Mouse (Mus musculus) forebrain, embryonic 15.5 days (tissue): ENCODE measurements around the gene C4bp. TPM values are rescaled to one million over a fixed set of nuclear protein-coding genes. Genes with fewer than 3 reads are reported as not detected.
"Not testable (repeated sequence)": the region's sequence is repeated elsewhere in the genome, so short reads cannot be mapped to it uniquely, and the experiment has no call there.

Experiments
- ATAC-seq: fragments of 200-750 bp; cut with Nextera tagmentation; replicated peaks from 2 replicates; pipeline ENCODE4 v1.8.0; 2017; ENCODE audit warnings: mild to moderate bottlenecking, moderate TSS enrichment, moderate library complexity
- H3K27ac ChIP-seq: fragments of 300-500 bp; sonication (generic); replicated peaks from 2 replicates; pipeline ENCODE4 v1.5.1; 2015; ENCODE audit warnings: mild to moderate bottlenecking, inconsistent platforms
- H3K27me3 ChIP-seq: fragments of 300-500 bp; sonication (generic); 2 replicates; pipeline ENCODE4 v1.6.1; 2015; ENCODE audit warnings: inconsistent platforms
- H3K36me3 ChIP-seq: fragments of 300-500 bp; sonication (generic); 2 replicates; pipeline ENCODE4 v1.6.1; 2015; ENCODE audit warnings: mild to moderate bottlenecking, inconsistent platforms
- H3K4me1 ChIP-seq: fragments of 300-500 bp; sonication (generic); 2 replicates; pipeline ENCODE4 v1.6.1; 2015; ENCODE audit warnings: inconsistent platforms
- H3K4me2 ChIP-seq: fragments of 300-500 bp; sonication (generic); replicated peaks from 2 replicates; pipeline ENCODE4 v1.6.1; 2015; ENCODE audit warnings: mild to moderate bottlenecking, inconsistent platforms
- H3K4me3 ChIP-seq: fragments of 300-500 bp; sonication (generic); 2 replicates; pipeline ENCODE4 v1.5.1; 2015; ENCODE audit warnings: mild to moderate bottlenecking, inconsistent platforms
- H3K9ac ChIP-seq: fragments of 300-500 bp; sonication (generic); replicated peaks from 2 replicates; pipeline ENCODE4 v1.6.1; 2015; ENCODE audit warnings: mild to moderate bottlenecking, inconsistent platforms
- H3K9me3 ChIP-seq: fragments of 300-500 bp; sonication (generic); 2 replicates; pipeline ENCODE4 v1.6.1; 2016; ENCODE audit warnings: inconsistent platforms
- WGBS: fragments of 180-500 bp; shearing (Covaris S2); methylation state at CpG from one replicate; pipeline ENCODE4 v1.1.7; 2015; ENCODE audit warnings: mixed read lengths; 5-methylcytosine and 5-hydroxymethylcytosine counted together
- polyA plus RNA-seq: library from polyadenylated mRNA; unstranded; fragments of >200 nt; fragmentation: Nextera tagmentation; extraction: Ambion mirVana; gene quantifications from 2 replicates; pipeline ENCODE4 v1.2.1, GENCODE M21; 2015

The C4bp gene
- polyA plus RNA-seq: not detected in 2 replicates

DNA sequence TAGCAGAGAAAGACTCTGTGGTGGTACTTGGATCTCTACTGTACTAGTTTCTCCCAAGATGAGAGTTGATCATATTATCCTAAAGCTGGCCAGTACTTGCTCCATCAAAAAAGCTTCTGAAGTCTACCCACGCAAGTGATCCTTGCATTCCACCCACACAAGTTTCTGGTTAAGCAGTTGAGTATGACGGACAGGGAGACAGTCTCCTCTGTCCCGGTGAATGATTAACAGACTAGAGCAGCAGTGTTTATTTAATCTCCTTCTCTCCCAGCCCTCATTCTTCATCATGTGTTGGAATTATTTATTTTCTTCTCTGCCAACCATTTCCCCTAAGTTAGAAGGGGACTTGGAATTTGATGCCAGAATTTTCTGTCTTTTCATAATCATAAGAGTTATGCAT lies at the start of gene C4bp:
Gene C4bp (minus strand): TSS at position 179 of the 400 bp plus-strand sequence.
- no peak within 1 kb of the TSS for H3K9ac ChIP-seq
- 92% methylated on average over 3 of the region's 3 CpGs for WGBS
- H3K36me3 ChIP-seq: no peaks in the 10 kb centered on the region
- no peaks in the 10 kb centered on the region for H3K27me3 ChIP-seq
- H3K27ac ChIP-seq: no peak within 1 kb of the TSS
- no peaks in the 10 kb centered on the region for H3K9me3 ChIP-seq
- H3K4me2 ChIP-seq: no peak within 1 kb of the TSS
- no peaks in the 10 kb centered on the region for H3K4me1 ChIP-seq
- H3K4me3 ChIP-seq: no peak within 1 kb of the TSS
- ATAC-seq: no peak

DNA sequence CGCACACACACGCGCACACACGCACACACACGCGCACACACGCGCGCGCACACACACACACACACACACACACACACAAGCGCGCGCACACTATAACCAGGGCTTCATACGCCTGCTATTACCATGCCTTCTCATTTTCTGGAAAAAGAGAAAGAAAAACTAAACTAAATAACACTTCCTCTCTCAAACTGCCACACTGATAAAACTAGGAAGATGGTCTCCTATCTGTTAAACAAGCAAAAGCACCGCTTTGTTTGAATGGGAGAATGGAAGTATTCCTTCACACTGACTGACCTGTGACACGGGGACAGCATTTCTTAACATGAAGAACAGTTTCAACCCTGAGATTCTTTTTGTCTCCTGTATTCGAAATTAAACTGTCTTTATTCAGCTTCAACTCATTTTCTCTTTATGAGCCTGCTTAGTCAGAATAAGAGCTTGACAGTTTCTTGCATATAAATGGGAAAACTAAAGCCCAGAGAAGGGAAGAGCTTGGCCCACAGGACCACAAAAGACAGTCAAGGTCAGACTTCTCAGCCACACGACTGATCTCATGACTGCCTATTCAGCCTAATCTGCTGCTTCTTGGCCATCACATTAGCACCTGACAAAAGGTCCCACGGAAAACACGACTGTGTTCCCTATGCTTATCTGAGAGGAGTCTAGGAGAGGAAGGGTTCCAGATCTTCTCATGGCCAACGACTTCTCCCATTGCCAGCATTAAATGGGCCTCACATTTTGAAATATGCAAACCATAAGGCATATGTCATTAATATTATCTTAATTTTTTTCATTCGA lies 49.0 kb upstream of the C4bp start:
- WGBS: 92% methylated on average over 22 of the region's 22 CpGs
- no peaks in the 10 kb centered on the region for H3K27me3 ChIP-seq
- H3K4me1 ChIP-seq: peaks cover 10% of the 10 kb centered on the region
- H3K27ac ChIP-seq: no peak overlapping the region
- no peak for ATAC-seq
- H3K4me3 ChIP-seq: no peak overlapping the region
- peaks cover 25% of the 10 kb centered on the region for H3K36me3 ChIP-seq
- no peaks in the 10 kb centered on the region for H3K9me3 ChIP-seq
- no peak overlapping the region for H3K9ac ChIP-seq
- H3K4me2 ChIP-seq: no peak overlapping the region

DNA sequence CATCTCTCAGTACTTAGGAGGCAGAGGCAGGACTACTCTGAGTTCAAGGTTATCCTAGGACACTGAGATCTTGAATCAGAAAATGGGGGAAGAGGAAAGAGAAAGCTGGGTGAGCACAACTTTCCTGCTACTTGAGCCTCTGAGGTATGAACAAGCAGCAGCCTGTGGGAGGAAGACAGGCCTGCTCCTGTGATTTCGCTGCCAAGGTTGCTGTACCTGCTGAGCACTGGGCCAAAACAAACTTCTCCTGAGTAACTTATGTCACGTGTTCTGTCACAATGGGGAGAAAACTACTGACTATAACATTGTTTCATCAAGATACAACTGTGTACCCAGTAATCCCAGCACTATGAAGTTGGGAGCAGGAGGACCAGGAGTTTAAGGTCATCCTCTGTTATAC lies 42.2 kb upstream of the C4bp start:
- 89% methylated on average over 2 of the region's 2 CpGs for WGBS

DNA sequence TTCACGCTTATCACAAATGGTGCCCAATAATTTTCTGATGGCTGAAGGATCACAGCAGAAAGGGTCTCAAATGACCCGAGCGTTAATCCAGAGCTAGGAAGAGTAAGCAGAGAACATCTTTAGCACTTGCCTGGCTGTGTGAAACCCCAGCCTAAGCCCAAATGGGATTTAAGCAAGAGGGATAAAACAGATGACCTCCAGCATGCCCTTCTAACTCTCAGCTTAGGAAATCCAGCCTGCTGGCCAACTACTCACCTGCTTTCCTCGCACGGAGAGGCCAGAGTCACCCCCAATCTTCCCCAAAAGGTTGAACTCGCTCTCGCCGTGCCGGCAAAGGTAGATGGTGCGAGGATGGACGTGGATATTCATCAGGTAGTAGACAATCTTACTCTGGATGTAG lies 40.5 kb upstream of the C4bp start:
- H3K9me3 ChIP-seq: no peaks in the 10 kb centered on the region
- H3K27ac ChIP-seq: no peak overlapping the region
- H3K9ac ChIP-seq: no peak overlapping the region
- no peak overlapping the region for H3K4me2 ChIP-seq
- peaks cover 80% of the 10 kb centered on the region for H3K36me3 ChIP-seq
- WGBS: 95% methylated on average over 11 of the region's 11 CpGs
- H3K4me3 ChIP-seq: no peak overlapping the region
- H3K4me1 ChIP-seq: no peaks in the 10 kb centered on the region
- no peak for ATAC-seq
- no peaks in the 10 kb centered on the region for H3K27me3 ChIP-seq

More for the DNA sequence above, 42.2 kb upstream of the C4bp start:
- Histone ChIP-seq H3K4me2 (no peak overlapping the region), H3K9ac (no peak overlapping the region), H3K27me3 (no peaks in the 10 kb centered on the region), H3K36me3 (peaks cover 75% of the 10 kb centered on the region), H3K9me3 (no peaks in the 10 kb centered on the region), H3K4me3 (no peak overlapping the region), H3K4me1 (no peaks in the 10 kb centered on the region), H3K27ac (no peak overlapping the region)
- no peak for ATAC-seq

DNA sequence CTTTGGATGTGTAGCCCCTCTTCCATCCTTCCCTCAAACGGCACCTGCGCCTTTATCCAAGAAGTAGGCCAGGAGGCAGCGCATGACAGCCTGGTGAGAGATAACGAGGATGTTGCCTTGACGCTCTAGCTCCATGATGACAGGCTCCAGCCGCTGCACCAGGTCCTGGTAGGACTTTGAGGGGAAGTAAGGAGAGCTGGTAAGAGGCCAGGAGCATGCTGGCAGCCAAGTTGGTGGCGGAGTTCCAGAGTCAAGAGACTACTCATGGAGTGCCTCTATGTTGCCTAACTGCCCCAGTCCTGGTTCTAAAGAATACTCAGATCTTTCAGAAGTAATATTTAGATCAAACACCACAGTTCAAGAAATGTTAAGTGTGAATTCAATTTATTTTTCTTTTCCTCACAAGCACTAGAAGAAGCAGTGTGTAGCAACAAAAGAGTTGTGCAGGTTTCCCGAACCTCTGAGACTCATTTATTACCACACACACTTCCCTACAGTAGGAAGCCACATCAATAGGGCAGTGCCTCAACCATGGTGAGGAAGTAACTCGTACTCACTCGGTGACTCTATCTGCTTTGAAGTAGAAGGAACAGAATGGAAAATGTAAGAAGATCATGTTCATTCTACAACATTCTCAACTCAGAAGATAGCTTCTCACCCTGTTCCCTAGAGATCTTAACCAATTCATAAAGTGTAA lies 38.7 kb upstream of the C4bp start:
- H3K4me1 ChIP-seq: no peaks in the 10 kb centered on the region
- H3K27me3 ChIP-seq: no peaks in the 10 kb centered on the region
- no peak for ATAC-seq
- no peak overlapping the region for H3K4me2 ChIP-seq
- WGBS: 86% methylated on average over 10 of the region's 10 CpGs
- H3K9ac ChIP-seq: no peak overlapping the region
- no peaks in the 10 kb centered on the region for H3K9me3 ChIP-seq
- H3K4me3 ChIP-seq: no peak overlapping the region
- H3K27ac ChIP-seq: no peak overlapping the region
- H3K36me3 ChIP-seq: peaks cover 66% of the 10 kb centered on the region

DNA sequence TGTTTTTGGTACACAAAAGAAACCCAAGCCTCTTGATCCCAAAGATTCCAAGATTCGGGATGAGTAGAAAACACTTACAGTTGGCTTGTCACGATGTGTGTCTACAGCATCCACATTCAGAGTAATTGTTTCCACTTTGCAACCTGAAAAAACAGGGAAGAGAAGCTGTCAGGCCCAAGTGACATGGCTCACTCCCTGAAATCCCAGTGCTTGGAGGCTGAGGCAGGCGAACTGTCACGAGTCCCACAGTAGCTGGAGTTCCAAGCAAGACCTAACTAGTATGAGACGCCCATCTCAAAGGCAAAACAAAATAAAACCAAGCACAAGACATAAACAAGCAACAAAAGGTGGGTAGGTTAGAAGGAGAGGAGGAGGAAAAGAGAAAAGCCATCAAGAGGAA lies 37.2 kb upstream of the C4bp start:
- Histone ChIP-seq H3K9ac (no peak overlapping the region), H3K27me3 (no peaks in the 10 kb centered on the region)
- WGBS: 90% methylated on average over 5 of the region's 5 CpGs

DNA sequence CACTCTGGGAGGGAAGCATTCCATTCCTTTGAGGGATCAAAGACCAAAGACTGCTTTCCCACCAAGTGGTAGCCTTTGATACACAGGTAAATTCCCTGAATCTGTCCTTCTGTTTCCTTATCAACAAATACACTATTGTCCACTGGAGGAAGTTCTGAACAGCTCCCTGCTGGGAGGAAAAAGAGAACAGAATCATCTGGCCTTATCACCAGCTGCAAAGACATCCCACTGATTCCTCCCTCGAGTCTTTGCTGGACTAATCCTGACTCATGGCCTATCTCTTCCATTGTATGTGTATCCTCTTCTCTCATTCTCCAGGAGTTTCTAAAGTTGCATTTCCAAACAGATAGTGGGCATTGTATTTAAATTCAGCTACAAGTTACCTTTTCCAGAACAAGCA lies 22.5 kb upstream of the C4bp start:
- H3K27me3 ChIP-seq: no peaks in the 10 kb centered on the region
- no peak for ATAC-seq
- H3K4me3 ChIP-seq: no peak overlapping the region
- peaks cover 8% of the 10 kb centered on the region; the same call in 1 of the 2 replicates for H3K36me3 ChIP-seq
- no peaks in the 10 kb centered on the region for H3K4me1 ChIP-seq
- H3K4me2 ChIP-seq: no peak overlapping the region
- no peak overlapping the region for H3K9ac ChIP-seq
- WGBS: 29% methylated on average over 1 of the region's 1 CpGs
- H3K27ac ChIP-seq: no peak overlapping the region
- H3K9me3 ChIP-seq: no peaks in the 10 kb centered on the region

More for the DNA sequence above, 37.2 kb upstream of the C4bp start:
- Histone ChIP-seq H3K4me2 (no peak overlapping the region), H3K36me3 (peaks cover 55% of the 10 kb centered on the region), H3K4me3 (no peak overlapping the region), H3K9me3 (no peaks in the 10 kb centered on the region), H3K4me1 (no peaks in the 10 kb centered on the region), H3K27ac (no peak overlapping the region)
- ATAC-seq: no peak

DNA sequence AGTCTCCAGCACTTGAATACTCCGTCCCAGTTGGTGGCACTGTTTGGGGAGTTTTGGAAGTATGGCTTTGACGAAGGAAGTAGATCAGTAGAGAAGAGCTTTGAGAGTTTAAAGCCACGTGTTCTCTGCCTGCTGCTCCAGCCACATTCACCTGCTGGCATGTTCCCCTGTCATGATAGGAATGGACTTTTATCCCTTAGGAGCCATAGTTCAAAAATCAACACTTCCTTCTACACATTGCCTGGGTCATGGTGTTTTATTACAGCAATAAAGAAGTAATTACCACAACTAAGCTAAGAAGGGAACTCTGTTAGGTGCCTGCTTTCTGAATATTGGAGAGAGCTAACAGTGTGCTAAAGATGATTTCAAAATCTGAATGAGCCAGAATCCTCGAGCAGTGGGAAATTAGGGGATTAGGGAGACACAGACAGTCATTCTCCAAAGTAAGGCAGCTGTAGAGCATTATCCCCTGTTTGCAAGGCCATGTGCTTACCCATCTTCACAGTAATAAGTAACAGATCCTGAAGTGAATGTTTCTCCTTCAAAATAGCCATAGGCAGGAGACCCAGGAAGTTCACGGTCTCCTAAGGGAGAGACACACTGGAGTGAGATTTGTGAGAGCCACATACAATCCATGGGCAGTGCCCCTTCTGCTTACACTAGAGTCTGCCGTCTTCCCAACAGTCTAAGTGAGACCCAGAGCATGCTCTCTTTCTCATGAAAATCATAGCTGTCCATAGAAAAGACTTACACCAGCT lies 20.4 kb upstream of the C4bp start:
- ATAC-seq: no peak
- Histone ChIP-seq H3K27me3 (no peaks in the 10 kb centered on the region), H3K9ac (no peak overlapping the region), H3K4me1 (no peaks in the 10 kb centered on the region), H3K4me2 (no peak overlapping the region), H3K4me3 (no peak overlapping the region), H3K36me3 (no peaks in the 10 kb centered on the region), H3K9me3 (no peaks in the 10 kb centered on the region), H3K27ac (no peak overlapping the region)
- 75% methylated on average over 6 of the region's 6 CpGs for WGBS

DNA sequence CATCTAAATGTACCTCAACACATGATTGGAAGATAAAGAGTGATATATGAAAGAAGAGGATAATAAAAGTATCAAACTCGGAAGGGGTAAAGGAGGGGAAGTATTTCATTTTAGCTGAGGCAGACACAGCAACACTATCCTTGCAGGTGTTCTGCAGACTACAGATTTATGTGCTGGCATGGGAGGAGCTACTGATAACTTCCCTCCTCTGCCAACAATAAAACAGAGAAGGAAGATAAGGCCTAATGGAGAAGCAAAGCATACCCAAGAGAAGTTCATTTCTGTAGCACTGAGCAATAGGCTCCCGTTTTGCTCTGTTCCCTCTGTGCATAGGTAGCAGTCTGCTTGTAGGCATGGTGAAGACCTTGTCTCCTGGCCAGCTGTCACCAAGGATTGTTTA lies 19.6 kb upstream of the C4bp start:
- Histone ChIP-seq H3K9me3 (no peaks in the 10 kb centered on the region), H3K36me3 (no peaks in the 10 kb centered on the region), H3K9ac (no peak overlapping the region), H3K27me3 (no peaks in the 10 kb centered on the region), H3K4me2 (no peak overlapping the region), H3K27ac (no peak overlapping the region), H3K4me1 (no peaks in the 10 kb centered on the region), H3K4me3 (no peak overlapping the region)
- WGBS: 75% methylated on average over 2 of the region's 2 CpGs
- no peak for ATAC-seq

DNA sequence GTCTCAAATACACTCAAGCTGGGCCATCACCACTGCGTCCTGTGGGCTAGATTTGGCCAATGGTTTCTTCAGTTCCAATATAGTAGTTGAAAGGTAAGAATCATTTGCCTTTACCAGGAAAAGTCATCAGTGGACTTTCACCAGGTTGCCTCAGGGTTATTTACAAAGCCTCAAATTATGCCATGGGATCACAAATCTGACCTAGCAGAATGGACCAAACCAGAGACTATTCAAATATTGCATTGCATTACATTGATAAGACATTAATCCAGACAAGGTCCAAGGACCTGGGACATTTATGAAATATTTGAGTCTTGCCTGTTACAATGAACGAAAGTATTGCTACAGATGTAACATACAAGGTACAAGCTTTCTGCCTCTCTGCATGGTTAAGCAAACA lies 17.1 kb upstream of the C4bp start:
- H3K4me2 ChIP-seq: no peak overlapping the region
- no peaks in the 10 kb centered on the region for H3K36me3 ChIP-seq
- H3K27ac ChIP-seq: no peak overlapping the region
- no peaks in the 10 kb centered on the region for H3K4me1 ChIP-seq
- ATAC-seq: no peak
- H3K9ac ChIP-seq: no peak overlapping the region
- H3K9me3 ChIP-seq: no peaks in the 10 kb centered on the region
- WGBS: 87% methylated on average over 2 of the region's 2 CpGs
- H3K4me3 ChIP-seq: no peak overlapping the region
- no peaks in the 10 kb centered on the region for H3K27me3 ChIP-seq

DNA sequence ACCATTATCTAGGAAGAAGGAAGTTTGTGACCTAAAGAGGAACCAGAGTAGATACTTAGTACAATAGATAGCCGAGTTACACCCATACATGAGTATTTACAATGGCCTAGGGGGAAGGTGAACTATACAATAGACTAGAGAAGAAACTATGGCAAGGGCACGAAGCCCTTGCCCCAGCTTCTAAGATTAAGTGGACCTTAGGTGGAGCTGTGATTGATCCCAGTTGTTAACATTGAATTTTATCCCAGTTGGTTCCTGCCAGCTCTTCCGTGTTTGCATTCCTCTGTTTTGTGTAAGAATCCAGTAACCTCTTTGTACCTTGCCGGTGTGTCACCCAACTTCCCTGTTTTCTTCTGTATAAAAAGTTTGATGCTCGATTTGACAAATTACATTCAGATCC lies 2.1 kb upstream of the C4bp start:
- not testable (repeated sequence) for ATAC-seq, H3K27me3 ChIP-seq, H3K27ac ChIP-seq, H3K9ac ChIP-seq, H3K4me2 ChIP-seq, H3K36me3 ChIP-seq, H3K9me3 ChIP-seq, H3K4me3 ChIP-seq, H3K4me1 ChIP-seq
- 89% methylated on average over 5 of the region's 5 CpGs for WGBS

DNA sequence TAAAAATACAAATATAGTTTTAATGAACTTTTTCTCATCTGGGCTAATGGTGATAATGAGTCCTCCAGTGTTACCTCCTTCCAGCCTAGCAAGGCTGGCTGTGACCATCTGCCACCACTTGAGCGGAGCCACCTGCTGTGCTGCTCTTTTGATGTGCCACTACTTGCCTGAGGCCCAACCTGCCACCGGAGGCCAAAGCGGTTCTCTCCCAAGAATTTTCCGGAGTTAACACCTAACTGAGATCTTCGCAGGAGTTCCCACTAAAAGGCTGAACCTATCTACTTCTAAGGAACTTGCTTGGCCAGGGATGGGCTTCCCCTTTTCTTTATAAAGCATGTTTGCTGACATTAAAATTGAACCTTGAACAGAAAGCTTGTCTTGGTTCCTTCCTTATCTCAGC lies 1.8 kb downstream of the C4bp start:
- H3K4me3 ChIP-seq, H3K36me3 ChIP-seq, H3K4me1 ChIP-seq, H3K4me2 ChIP-seq, ATAC-seq, H3K9me3 ChIP-seq, H3K9ac ChIP-seq, H3K27me3 ChIP-seq, H3K27ac ChIP-seq: not testable (repeated sequence)
- WGBS: 55% methylated on average over 5 of the region's 5 CpGs
